Mouse (Mus musculus): ENCODE results near the gene Jpt1.
"Not testable (repeated sequence)": the region's sequence is repeated elsewhere in the genome, so short reads cannot be mapped to it uniquely, and the experiment has no call there.

Gene Jpt1

DNA sequence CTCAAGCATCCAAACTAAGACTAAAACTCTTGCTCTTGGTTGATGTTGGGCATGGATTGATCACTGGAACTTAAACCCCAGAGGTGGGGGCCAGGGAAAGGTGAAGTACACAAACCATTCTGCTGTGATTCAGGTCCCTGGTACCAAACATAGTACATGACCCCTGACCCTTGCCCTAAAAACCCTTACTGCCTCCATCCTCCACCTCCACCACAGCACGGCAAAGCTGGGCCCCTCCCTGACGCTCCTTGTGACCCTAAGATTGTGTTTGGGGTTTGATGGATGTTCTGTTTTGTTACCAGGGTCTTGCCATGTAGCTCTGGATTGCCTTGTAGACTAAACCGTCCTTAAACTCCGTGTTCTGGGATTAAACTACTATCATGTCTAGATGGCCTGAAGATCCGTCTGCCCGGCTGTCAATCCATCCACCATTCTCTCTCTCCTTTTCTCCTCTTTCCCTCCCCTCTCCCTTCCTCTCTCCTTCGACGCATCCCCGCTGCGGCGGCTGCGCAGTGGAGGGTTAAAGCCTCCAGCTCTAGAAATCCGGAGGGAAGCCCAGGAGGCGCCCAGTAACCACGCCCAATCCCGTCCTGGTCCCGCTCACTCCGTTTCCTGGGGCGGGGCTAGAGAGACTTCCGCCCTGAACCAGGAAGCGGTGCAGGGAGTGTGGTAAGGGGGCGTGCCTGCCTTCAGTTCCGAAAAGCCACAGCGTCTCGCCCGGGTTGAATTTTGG lies 39.0 kb downstream of the Jpt1 start, which contains the start of gene Armc7:
Gene Armc7 (plus strand): TSS at position 643 of the 733 bp plus-strand sequence.
- DNase-seq (ENCODE audit: low read depth): peak; percentile 99

DNA sequence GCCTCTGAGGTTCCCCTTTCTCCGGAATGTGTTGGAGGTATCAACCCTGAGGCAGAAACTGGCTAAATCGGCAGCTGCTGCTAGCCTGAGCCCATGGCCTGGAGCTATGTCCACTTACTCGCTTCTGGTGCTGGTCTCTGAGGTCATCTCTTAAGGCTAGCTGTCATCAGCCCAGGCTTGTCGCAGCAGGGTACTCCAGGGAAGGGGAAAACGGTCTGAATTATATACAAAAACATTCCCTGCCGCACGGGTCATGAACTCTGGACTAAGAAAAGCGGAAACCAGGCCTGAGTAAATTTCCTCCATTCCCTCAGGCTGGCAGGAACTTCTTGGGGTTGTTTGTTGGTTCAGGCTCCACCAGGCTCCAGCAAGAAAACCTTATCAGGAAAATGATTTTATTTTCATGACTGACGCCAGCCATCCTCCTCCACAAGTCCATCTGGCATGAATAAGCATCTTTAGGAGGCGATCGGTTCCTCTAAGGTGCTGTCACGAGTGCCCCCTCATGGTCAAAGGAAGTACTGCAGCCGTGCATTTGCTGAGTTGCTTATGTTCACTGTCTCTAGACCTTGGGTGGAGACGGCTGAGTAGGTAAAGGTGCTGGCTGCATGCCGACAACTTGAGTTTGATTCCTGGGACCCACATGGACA lies 40.4 kb downstream of the Jpt1 start:
- DNase-seq (ENCODE audit: low read depth): peak; percentile 99

DNA sequence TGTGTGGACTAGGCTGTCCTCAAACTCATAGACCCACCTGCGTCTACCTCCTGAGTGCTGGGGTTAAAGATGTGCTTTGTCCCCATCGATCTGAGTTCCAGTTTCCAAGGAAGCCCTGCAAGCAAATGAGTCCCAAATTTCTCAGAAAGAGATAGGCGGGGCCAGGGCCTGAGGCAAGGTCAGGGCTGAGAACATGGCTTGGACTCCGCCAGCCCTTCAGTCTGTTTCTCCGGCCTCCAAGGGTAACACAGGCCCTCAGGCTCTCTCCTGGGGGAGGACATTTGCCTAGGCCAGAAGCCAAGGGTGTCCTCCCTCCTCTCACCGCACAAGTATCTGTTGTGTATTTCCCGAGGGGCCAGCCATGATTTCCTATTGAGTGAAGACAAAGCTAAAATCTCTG lies 42.0 kb downstream of the Jpt1 start:
- DNase-seq (ENCODE audit: low read depth): no peak

DNA sequence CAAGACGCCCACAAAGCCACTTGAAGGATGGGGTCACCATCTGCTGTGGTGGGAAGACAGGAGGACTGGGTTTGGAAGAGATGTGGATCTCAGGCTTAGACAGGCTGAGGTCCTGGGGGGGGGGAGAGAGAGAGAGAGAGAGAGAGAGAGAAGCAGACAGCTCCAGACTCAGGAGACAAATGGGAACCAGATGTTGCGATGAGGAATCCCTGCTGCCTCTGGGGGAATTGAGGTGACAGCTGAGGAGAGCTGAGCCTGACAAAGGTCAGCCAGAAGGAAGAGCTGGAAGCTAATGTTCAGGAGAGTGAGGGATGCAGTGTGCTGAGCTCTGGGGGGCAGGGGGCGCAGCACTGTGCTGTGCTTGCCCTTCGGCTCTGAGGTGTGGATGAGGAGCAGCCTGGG lies 47.0 kb downstream of the Jpt1 start:
- DNase-seq (ENCODE audit: low read depth): peak; percentile 51

DNA sequence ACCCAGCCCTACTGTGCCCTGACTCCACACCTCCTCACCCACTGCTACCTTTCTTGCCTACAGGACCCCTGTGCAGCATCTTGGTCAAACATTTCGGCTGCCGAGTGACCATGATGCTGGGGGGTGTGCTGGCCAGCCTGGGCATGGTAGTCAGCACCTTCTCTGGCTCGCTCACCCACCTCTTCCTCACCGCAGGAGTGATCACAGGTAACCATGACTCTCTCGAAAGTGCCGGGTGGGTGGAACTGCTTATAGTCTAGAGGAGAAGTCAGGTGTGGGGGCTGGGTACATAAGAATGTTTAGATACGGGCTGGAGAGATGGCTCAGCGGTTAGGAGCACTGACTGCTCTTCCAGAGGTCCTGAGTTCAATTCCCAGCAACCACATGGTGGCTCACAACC lies 49.3 kb downstream of the Jpt1 start:
- DNase-seq (ENCODE audit: low read depth): no peak

DNA sequence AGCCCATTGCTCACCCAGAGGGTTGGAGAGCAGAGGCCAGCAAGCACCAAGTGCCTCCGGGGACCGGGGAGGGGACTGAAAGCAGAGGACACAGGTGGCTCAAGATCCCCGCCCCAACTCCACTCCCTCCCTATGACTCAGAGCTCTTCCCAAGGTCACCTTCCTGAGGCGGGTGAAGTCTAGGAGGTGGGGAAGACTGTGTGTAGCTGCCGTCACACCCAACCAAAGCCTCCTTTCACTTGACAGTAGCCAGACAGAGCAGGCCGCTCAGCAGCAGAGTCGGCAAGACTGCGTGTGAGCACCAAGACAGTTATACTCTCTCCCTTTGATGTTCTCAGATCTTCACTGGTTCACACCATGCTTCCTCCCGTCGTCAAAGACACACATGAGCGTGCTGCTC lies 50.8 kb downstream of the Jpt1 start:
- no peak for DNase-seq (ENCODE audit: low read depth)

DNA sequence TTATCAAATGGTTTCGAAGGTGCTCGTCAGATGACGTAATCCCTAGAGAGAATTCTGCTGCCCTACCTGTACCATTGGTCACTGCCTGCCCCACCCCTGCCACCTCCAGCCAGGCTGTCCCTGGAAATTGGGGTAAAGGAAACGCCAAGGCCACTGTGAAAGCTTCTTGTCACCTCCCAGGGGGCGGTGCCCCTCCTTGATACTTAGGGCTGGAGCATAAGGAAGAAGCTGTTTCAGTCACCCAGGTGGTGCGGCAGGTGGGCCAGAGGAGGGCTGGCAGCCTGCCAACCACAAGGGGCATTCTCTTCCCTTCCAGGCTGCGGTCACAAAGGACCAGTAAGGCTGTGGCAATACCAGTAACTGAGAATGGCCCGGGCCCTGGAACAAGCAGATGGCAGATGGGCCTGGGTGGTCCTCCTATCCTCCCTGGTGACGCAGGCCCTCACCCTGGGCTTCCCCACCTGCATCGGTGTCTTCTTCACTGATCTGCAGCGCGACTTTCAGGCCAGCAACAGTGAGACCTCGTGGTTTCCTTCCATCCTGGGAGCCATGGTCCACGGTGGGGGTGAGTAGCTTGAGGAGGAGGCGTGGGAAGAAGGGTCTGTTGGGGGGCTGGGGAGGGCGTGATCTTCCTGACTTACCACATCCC lies 51.8 kb downstream of the Jpt1 start, which contains the start of gene Slc16a5:
Gene Slc16a5 (plus strand): TSS at position 232 of the 649 bp plus-strand sequence.
- no peak for DNase-seq (ENCODE audit: low read depth)

DNA sequence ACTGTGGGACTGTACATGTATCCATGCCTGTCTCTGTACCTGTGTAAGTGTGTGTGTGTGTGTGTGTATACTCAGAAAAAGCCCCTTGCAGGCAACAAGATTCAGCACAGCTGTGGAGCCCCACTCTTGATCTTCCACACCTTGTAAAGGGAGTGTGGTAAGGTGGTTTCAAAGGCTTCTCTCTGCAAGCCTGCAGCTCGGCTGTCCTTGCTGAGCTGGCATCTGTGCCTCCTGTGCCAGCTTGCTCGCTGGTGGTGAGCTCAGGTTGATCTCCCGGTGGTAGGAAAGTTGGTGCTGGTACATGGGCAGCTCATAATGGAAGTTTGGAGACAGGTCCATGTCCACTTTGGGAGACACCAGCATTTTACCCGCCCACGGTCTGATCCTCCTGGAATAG lies 52.3 kb downstream of the Jpt1 start:
- DNase-seq (ENCODE audit: low read depth): no peak

DNA sequence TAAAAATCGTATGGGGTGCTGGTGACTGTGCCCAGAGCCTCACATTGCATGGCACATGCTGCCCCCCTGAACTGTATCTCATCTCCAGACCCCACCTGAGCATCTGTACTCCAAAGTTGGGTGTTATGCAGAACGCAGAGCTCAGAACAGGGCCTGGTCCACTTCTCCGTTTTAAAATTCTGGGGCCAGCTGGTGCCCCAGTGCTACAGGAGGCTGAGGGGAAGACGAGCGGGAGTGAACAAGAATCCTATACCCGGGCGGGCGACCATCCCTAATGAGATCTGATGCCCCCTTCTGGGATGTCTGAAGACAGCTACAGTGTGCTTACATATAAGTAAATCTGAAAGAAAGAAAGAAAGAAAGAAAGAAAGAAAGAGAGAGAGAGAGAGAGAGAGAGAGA lies 53.2 kb downstream of the Jpt1 start:
- no peak for DNase-seq (ENCODE audit: low read depth)

DNA sequence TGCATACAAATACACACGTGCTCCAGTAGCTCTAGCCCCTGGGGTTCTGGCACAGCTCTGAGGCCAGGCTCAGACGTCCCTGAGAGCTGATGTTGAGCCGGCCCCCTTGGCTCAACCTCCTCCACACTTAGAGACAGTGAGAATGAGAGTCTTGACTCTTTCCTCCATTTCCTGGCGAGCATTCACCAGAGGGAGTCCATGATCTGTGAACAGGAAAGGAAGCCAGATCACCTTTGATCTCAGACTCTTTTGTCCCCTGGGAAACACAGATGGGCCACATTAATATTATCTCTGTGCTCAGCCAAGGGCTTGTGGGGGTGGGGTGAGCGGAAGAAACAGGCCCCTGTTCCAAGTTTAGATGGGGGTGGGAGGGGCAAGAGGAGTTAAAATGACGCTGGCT lies 56.8 kb downstream of the Jpt1 start:
- no peak for DNase-seq (ENCODE audit: low read depth)

DNA sequence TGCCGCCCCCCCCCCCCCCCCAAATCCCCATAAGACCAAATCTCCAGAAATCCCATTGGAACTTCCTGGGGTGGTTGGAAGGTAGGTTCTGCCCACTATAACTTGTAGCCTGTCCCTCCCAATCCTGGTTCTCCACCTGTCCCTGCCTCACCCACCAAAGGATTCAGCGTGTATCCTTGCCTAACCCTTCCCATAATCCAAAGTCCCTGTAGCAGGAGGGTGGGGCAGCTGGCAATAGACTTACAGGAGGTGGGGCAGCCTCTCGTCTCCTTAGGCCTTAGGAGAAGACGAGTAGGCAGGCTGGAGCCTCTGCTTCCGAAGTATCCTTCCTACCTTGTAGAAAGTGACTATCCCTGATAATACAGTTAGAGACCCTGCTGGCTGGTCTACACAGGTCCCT lies 58.0 kb downstream of the Jpt1 start:
- no peak for DNase-seq (ENCODE audit: low read depth)

DNA sequence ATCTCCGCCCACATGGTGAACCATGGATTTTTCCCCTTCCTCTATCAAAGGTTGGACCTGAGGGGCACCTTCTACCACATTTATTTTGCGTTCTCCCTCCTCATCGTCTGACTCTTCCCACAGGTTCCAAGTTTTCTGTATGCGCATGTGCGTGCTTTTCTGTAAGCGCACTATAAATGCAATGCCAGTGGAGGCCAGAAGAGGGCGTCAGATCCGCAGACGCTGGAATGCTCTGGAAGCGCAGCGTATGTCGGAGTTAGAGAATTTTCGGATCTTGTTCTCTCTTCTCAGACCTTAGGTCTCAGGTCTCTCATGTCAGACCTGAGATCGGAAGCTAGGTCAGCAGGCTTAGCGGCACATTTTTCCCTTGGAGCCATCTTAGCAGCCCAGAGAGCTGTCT lies 58.6 kb downstream of the Jpt1 start:
- no peak for DNase-seq (ENCODE audit: low read depth)

DNA sequence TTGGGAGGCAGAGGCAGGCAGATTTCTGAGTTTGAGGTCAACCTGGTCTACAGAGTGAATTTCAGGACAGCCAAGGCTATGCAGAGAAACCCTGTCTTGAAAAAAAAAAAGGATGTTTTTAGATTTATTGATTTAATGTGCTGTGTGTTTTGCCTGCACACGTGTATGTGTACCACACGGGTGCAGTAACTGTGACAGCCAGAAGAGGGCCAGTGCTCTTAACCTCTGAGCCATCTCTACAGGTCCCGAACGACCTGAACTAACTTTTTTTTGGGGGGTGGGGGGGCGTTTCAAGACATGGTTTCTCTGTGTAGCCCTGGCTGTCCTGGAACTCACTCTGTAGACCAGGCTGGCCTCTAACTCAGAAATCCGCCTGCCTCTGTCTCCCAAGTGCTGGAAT lies 59.4 kb downstream of the Jpt1 start:
- not testable (repeated sequence) for DNase-seq (ENCODE audit: low read depth)

DNA sequence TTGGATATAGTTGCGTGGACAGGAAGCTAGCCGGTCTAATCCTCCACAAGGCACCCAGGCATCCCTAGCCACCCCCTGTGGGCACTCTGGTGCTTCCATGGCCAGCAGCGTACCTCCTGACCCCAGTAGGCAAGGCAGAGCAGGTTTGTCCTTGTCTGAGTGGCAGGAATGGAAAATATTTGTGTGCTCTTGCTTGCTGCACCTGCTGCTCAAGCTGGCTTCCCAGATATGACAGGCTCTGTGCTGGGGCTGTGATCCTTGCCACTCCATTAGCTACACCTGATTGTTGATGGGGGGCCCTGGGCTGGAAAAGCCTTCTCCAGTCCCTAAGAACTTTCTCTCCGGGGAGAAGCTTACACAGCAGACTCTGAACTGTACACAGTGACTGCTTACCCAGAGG lies 60.9 kb downstream of the Jpt1 start:
- DNase-seq (ENCODE audit: low read depth): no peak

DNA sequence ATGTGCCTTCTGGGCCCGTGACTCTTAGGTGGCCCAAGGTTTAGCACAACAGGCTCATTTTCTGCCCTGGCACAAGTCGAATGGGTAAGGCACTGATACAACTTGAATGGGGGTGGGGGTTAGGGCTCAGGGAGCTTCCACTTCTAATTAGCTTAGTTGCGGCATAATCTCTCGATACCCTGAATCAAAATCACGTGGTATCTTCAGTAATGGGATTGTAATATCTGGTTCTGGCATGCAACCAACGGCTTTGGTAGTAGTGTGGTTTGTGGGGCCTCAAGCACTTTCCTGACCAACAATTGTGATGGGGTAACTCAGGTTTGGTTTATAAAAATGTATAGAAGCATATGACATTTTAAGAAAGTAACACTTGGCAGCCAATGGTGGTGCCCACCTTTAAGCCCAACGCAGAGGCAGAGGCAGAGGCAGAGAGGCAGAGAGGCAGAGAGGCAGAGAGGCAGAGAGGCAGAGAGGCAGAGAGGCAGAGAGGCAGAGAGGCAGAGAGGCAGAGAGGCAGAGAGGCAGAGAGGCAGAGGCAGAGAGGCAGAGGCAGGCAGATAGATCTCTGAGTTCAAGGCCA lies 61.8 kb downstream of the Jpt1 start:
- DNase-seq (ENCODE audit: low read depth): no peak

DNA sequence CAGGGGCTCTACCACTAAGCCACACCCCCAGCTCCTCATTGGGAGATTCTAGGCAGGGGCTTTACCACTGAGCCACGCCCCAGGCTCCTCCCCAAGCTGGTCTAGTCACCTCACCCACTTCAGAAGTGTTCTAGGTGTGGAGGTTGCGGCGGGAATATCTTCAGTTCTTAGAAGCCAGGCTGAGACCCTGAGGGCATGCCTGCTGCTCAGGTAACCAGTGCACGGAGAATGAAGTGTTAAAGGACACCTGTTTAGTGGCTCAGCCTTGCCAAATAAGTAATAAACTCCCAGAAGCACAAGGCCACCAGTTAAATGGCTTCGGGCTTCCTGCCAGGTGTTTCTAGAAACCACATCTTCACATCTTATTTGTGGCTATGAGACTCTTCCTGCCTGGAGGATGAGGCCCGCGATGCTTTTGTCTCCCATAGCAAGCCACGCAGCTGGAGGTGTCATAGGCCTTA lies 62.4 kb downstream of the Jpt1 start:
- no peak for DNase-seq (ENCODE audit: low read depth)

DNA sequence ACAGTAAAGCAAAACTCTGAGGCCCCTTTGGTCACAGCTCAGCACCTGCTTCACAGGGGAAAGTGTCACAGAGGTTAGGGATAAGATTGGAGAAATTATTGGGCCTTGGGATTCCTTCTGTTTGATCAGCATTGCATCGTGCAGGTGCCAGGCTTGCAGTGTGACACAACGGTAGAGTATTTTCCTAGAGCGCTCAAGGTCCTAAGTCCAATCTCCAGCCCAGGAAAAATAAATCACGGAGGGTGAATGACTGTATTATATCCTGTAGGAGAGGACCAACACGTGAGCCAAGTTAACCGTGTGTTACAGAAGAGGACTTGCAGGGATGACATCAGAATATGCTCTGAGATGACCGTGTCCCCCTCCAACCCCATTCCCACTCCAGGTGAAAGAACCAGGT lies 64.0 kb downstream of the Jpt1 start:
- no peak for DNase-seq (ENCODE audit: low read depth)

DNA sequence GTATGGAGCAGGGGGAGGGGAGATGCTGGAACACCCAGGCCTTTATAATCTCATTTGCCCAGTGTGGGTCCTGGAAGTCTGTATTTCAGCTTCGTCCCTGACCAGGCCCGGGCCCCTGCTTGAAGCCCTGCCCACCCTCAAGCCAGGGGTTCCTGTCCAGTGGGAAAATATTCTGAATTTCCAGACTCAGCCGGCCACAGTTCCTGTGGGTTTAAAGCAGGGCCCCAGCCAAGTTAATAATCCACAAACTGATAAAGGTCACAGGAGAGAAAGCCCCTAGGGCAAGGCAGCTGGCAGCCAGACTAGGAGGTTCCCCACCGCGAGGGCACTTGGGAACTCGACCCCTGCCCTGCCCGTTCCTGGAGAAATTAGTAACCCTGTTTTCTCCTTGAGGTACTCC lies 65.2 kb downstream of the Jpt1 start:
- DNase-seq (ENCODE audit: low read depth): no peak

DNA sequence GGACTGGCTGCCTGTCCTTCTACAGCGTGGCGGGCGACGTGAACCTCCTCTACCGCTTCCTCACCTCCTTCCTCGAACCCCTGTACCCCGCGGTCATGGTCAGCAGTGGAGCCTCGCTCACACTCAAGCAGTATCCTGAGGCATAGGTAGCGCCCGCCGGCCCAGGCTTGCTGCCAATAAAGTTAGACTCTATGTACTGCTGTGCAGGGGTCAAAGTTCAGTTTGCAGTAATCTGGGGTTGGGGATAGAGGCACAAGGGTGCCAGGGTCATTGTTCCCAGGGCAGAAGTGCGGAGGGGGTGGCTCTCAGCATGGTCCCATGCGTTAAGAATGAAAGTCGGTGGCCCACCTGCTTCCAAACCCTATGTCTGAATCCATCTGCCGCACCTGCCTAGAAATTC lies 66.1 kb downstream of the Jpt1 start:
- no peak for DNase-seq (ENCODE audit: low read depth)

All from NIH3T3 (cell line).